Mouse (Mus musculus) v-Abl transformed pro-B cells (cell line): ENCODE results near the gene Rnf13.

Experiments used
- in situ Hi-C, 2 experiments: fragments of 400-800 bp; cut with MboI; formaldehyde crosslinking; loops; one replicate each; pipeline ENCODE4 v1.15.1; 2025; ENCODE audit not compliant: unreplicated experiment in 2 of 2

Gene Rnf13

GRCm38 (mm10) chr3:57843775-57844174 lies 107.9 kb downstream of the Rnf13 start:
- in situ Hi-C loops: loop anchor here (5.0 to 25.0 kb wide), 9 partner anchors 279 to 1219 kb away; partner anchors contain the start of gene Tsc22d2 (in 1 of the 2)

- in situ Hi-C loops: loop anchor here (5.0 to 25.0 kb wide), 9 partner anchors 276 to 1216 kb away; partner anchors contain the start of gene Tsc22d2 (in 1 of the 2)
Observed at GRCm38 (mm10) chr3:57845786-57846661, 110.2 kb downstream of the Rnf13 start.

DNA sequence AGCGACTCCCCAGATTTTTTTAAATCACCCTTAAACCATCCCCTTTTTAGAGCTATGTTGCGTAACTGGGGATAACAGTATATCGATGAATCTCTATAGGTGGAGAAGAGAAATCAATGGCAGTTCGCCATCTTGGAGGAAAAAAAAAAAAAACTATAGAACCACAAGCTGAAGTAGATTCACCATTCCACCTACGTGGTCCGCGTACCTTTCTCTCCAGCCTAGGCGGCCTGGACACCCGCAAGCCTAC lies 110.7 kb downstream of the Rnf13 start:
- in situ Hi-C loops: loop anchor here (5.0 to 25.0 kb wide), 9 partner anchors 276 to 1216 kb away; partner anchors contain the start of gene Tsc22d2 (in 1 of the 2)

GRCm38 (mm10) chr3:57846912-57847759 lies 111.3 kb downstream of the Rnf13 start:
- in situ Hi-C loops: loop anchor here (5.0 to 25.0 kb wide), 9 partner anchors 275 to 1215 kb away; partner anchors contain the start of gene Tsc22d2 (in 1 of the 2)

GRCm38 (mm10) chr3:57847760-57848185 lies 111.9 kb downstream of the Rnf13 start, which contains the start of gene Pfn2:
Pfn2 (minus strand) TSS chr3:57848079.
- in situ Hi-C loops: loop anchor here (5.0 to 25.0 kb wide), 9 partner anchors 275 to 1215 kb away; partner anchors contain the start of gene Tsc22d2 (in 1 of the 2)

GRCm38 (mm10) chr3:57882945-57883344 lies 147.1 kb downstream of the Rnf13 start:
- in situ Hi-C loops: no loop called here
